Mouse (Mus musculus): ENCODE measurements around the gene Erbb2. TPM values are rescaled to one million over a fixed set of nuclear protein-coding genes. Genes with fewer than 3 reads are reported as not detected.

Erbb2 gene
- polyA plus RNA-seq, 1 experiment from 2014 or later, result 41.4 TPM

DNA sequence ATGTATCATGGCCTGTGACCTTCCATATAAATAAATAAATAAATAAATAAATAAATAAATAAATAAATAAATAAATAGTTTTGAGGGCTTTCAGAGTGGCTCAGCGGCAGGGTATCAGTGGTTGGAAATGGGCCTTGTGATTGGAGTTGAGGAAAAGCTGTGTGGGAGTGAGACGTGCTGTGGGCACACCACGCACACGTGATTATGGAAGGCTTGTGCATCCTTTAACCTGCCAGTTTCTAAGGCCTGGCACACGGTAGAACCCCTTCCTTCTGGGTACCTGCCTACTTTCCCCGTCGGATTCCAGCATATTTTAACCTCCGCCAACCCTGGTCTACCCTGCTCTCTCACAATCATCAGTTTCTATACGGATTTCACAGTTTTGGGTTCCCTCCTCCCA is 44.7 kb downstream of the Erbb2 start:
- peaks cover 23% of the 10 kb centered on the region for H3K27me3 ChIP-seq (ENCODE audit: control insufficient read depth, insufficient read depth, low read depth, low read length)
- H3K9ac ChIP-seq (ENCODE audit: low read length), result peak overlapping the region; percentile 71; the same call in 1 of the 2 replicates
- peak overlapping the region; percentile 66 for H3K4me3 ChIP-seq (ENCODE audit: low read length)
- peak overlapping the region; percentile 57; the same call in 1 of the 2 replicates for H3K27ac ChIP-seq (ENCODE audit: low read length)
- peaks cover 6% of the 10 kb centered on the region for H3K36me3 ChIP-seq (ENCODE audit: control insufficient read depth, insufficient read depth, low read length)
- no peak; the same call in 1 of the 2 replicates for ATAC-seq (ENCODE audit: low read depth)
- no peaks in the 10 kb centered on the region for H3K9me3 ChIP-seq (ENCODE audit: control insufficient read depth, low read length)
- H3K4me2 ChIP-seq (ENCODE audit: low read depth, low read length), result peak overlapping the region; percentile 86
- H3K4me1 ChIP-seq (replicated peaks; ENCODE audit: control insufficient read depth, insufficient read depth, low read length), result peaks cover 6% of the 10 kb centered on the region; the same call in 1 of the 2 replicates
- WGBS, result 20% methylated on average over 9 of the region's 9 CpGs

DNA sequence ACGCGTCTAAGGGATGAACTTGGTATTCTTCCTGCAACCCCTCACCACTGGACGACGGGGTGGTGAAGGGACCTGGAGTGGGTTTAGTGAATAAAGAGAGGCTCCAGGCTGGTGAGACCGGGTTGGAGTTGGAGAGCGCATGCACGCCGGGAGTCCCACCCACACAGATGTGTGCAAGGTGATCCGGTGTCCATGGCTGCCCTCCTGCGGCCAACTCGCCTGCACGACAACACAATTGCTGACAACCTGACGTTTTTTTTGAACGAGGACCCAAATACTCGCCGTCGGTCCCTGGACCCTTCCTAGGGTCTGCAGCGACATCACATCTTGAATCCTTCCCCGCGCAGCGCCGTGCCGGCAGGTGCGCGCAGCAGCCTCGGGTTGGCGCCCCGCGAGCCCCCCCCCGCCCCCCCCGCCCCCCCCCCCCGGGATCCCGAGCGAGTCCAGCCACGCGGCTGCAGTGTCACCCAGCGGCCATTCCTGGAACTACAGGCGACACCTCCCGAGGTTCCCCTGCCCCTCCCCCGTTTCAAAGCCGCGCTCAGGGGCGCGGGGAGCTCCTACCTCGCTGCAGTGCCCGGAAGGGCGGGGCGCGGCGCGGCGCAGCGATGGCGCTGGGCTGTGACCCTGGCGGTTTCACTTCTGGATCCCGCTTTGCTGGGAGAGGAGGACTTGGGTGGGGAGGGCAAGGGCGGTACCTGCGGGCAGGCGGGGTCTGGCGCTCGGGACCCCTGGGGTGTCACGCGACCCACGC is 45.3 kb downstream of the Erbb2 start:
- peak overlapping the region; percentile 66 for H3K4me3 ChIP-seq (ENCODE audit: low read length)
- H3K9ac ChIP-seq (ENCODE audit: low read length), result peak overlapping the region; percentile 71
- peak overlapping the region; percentile 57; the same call in 1 of the 2 replicates for H3K27ac ChIP-seq (ENCODE audit: low read length)
- ATAC-seq (ENCODE audit: low read depth), result peak; percentile 87
- under 1% methylated on average over 52 of the region's 64 CpGs for WGBS
- H3K9me3 ChIP-seq (ENCODE audit: control insufficient read depth, low read length), result no peaks in the 10 kb centered on the region
- peaks cover 6% of the 10 kb centered on the region for H3K36me3 ChIP-seq (ENCODE audit: control insufficient read depth, insufficient read depth, low read length)
- H3K4me2 ChIP-seq (ENCODE audit: low read depth, low read length), result peak overlapping the region; percentile 86
- H3K4me1 ChIP-seq (replicated peaks; ENCODE audit: control insufficient read depth, insufficient read depth, low read length), result peaks cover 6% of the 10 kb centered on the region; the same call in 1 of the 2 replicates
- H3K27me3 ChIP-seq (ENCODE audit: control insufficient read depth, insufficient read depth, low read depth, low read length), result peaks cover 23% of the 10 kb centered on the region

DNA sequence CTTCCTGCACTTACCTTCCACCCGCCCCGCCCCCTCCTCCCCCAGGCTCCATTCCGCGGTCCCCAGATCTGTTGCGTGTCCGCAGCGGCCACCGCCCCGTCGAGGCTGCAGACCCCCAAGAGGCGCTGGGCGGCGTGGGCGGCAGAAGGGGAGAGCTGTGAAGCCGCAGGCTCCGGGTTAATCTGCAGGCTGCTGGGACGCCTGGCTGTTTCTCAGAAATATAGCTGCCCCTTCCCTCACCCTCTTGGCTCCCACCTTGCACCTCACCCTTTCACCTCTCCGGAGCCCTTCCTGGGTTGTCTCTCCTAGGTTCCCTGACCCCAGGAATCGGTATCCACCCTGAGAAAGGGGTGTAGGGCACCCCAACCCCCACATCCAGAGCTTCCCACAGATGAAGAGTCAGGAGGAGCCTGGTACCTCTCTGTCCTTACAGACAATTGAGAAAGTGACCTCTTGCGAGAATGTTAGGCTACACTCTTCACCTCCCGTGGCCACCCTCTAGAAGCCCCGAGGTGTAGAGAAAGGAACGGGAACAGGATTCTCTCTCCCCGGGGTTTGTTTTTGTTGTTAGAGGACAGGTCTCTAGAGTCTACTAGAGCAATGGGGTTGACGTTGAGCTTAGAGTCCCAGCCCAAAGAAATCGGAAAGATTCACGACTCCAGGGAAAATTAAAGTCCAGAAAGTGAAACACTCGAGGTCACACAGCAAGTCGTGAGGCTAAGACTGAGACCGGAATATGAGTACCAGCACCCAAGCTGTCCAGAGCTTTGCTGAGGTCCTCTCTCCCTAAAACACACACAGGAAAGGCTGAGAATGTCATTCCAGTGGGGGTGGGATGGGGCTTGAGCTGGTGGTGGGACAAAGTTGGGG is 46.1 kb downstream of the Erbb2 start:
- H3K27ac ChIP-seq (ENCODE audit: low read length), result no peak overlapping the region
- peaks cover 6% of the 10 kb centered on the region; the same call in 1 of the 2 replicates for H3K4me1 ChIP-seq (replicated peaks; ENCODE audit: control insufficient read depth, insufficient read depth, low read length)
- ATAC-seq (ENCODE audit: low read depth), result no peak; the same call in none of the 2 replicates
- peak overlapping the region; percentile 86 for H3K4me2 ChIP-seq (ENCODE audit: low read depth, low read length)
- WGBS, result 3% methylated on average over 28 of the region's 30 CpGs
- peak overlapping the region; percentile 71 for H3K9ac ChIP-seq (ENCODE audit: low read length)
- H3K9me3 ChIP-seq (ENCODE audit: control insufficient read depth, low read length), result no peaks in the 10 kb centered on the region
- peak overlapping the region; percentile 66 for H3K4me3 ChIP-seq (ENCODE audit: low read length)
- H3K27me3 ChIP-seq (ENCODE audit: control insufficient read depth, insufficient read depth, low read depth, low read length), result peaks cover 23% of the 10 kb centered on the region
- peaks cover 4% of the 10 kb centered on the region for H3K36me3 ChIP-seq (ENCODE audit: control insufficient read depth, insufficient read depth, low read length)

DNA sequence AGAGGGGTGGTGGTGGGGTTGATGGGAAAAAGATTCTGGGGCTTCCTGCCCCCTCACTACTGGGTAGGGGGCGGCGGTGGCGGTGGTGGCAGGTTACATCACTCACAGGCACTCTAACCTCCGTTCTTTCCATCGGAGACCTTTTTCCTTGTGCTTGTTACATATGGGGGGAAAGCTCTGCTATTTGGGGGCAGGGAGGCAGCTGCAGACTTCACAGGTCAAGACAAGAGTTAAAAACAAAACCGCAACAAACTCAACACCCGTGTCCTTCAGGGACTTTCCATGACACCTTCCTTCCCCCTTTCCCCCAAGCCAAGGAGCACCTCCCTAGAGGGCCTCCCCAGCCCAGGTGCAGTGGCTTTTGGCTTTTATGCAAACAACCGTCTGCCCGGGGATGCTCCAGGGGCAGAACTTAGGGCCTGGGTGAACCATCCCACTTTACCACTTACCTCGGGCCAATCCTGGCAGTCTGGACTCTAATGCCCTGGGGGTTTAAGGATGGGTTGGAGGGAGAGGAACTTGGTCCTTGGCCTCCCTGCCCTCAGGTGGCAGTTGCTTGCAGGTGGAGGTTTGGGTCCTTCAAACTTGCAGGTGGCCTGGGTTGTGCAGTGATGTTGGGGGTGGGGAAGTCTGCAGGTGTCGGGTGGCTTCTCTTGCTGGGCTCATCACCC is 46.9 kb downstream of the Erbb2 start:
- no peak overlapping the region for H3K27ac ChIP-seq (ENCODE audit: low read length)
- peaks cover 4% of the 10 kb centered on the region for H3K36me3 ChIP-seq (ENCODE audit: control insufficient read depth, insufficient read depth, low read length)
- H3K4me3 ChIP-seq (ENCODE audit: low read length), result no peak overlapping the region
- 9% methylated on average over 11 of the region's 11 CpGs for WGBS
- H3K4me2 ChIP-seq (ENCODE audit: low read depth, low read length), result no peak overlapping the region
- no peak for ATAC-seq (ENCODE audit: low read depth)
- H3K9ac ChIP-seq (ENCODE audit: low read length), result no peak overlapping the region
- peaks cover 6% of the 10 kb centered on the region; the same call in 1 of the 2 replicates for H3K4me1 ChIP-seq (replicated peaks; ENCODE audit: control insufficient read depth, insufficient read depth, low read length)
- H3K27me3 ChIP-seq (ENCODE audit: control insufficient read depth, insufficient read depth, low read depth, low read length), result peaks cover 23% of the 10 kb centered on the region
- H3K9me3 ChIP-seq (ENCODE audit: control insufficient read depth, low read length), result no peaks in the 10 kb centered on the region

DNA sequence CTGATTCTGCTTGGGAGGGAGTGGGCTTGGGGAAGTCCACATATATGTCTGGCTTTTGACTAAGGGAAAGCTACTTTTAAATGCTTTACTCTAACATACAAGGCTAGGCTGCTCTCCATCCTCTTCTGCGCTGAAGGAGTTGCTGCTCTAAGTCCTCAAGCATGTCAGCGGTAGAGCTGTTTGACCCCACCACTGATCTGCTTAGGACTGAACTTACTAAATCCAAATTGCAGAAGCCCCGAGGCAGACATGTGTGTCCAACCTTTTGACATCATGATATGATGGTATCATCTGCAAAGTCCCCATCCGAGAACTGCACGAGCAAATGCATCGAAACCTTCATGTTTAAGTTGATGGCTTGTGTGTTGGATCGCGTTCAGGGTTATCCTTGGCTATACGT is 47.6 kb downstream of the Erbb2 start:
- WGBS, result 78% methylated on average over 9 of the region's 9 CpGs
- Histone ChIP-seq H3K4me2 (ENCODE audit: low read depth, low read length) (no peak overlapping the region), H3K27me3 (ENCODE audit: control insufficient read depth, insufficient read depth, low read depth, low read length) (peaks cover 23% of the 10 kb centered on the region), H3K36me3 (ENCODE audit: control insufficient read depth, insufficient read depth, low read length) (peaks cover 4% of the 10 kb centered on the region), H3K4me3 (ENCODE audit: low read length) (no peak overlapping the region), H3K4me1 (replicated peaks; ENCODE audit: control insufficient read depth, insufficient read depth, low read length) (peaks cover 6% of the 10 kb centered on the region; the same call in 1 of the 2 replicates), H3K9me3 (ENCODE audit: control insufficient read depth, low read length) (no peaks in the 10 kb centered on the region), H3K9ac (ENCODE audit: low read length) (no peak overlapping the region), H3K27ac (ENCODE audit: low read length) (no peak overlapping the region)
- ATAC-seq (ENCODE audit: low read depth), result no peak

DNA sequence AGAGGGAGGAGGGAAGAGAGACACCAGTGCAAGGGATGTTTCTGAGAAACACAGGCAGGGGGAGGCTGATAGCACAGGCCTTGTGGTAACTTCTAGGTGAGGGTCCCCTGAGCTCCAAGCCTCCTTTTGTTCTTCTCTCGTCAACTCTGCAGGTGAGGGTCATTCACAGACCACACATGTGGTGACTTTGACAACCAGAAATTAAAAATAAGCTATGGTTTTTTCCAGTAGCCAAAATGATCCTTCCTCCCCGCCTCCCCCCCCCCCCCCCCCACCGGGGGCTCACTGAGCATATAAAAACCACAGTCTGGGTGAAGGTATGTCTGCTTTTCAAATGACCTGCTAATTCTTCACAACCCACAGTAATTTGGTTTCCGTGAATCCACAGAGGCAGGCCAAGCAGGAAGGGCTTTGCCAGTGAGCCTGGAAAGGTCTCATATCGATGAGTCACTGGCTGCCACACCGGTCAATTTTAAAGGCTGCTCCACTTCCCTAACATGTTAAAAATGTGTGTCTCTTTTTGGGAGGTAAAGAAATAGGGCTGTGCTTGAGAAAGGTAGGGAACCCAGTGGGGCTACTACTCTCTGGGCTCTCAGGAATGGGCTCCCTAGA is 48.9 kb downstream of the Erbb2 start:
- H3K27ac ChIP-seq (ENCODE audit: low read length), result no peak overlapping the region
- peaks cover 23% of the 10 kb centered on the region for H3K27me3 ChIP-seq (ENCODE audit: control insufficient read depth, insufficient read depth, low read depth, low read length)
- H3K36me3 ChIP-seq (ENCODE audit: control insufficient read depth, insufficient read depth, low read length), result no peaks in the 10 kb centered on the region
- H3K9ac ChIP-seq (ENCODE audit: low read length), result no peak overlapping the region
- no peak overlapping the region for H3K4me2 ChIP-seq (ENCODE audit: low read depth, low read length)
- 53% methylated on average over 6 of the region's 6 CpGs for WGBS
- H3K4me3 ChIP-seq (ENCODE audit: low read length), result no peak overlapping the region
- ATAC-seq (ENCODE audit: low read depth), result no peak
- no peaks in the 10 kb centered on the region for H3K9me3 ChIP-seq (ENCODE audit: control insufficient read depth, low read length)
- H3K4me1 ChIP-seq (replicated peaks; ENCODE audit: control insufficient read depth, insufficient read depth, low read length), result peaks cover 6% of the 10 kb centered on the region; the same call in 1 of the 2 replicates

DNA sequence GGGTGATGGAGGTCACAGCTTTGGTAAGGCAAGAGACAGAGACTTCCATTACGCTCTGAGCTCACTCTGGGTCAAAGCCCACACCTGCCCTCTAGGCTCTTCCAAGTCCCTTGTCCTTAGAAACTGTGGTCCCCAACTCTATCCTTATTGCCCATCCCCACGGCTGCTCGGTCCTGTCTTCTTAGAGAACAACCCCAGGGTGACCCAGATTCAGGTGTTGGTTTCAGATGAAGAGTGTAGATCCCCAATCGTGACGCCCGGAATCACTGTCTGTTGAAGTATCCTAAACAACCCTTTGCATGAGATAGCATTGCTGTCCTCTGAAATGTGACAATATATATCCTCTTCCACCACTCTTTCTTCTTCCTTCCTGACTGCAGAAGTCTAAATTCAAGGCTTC is 50.0 kb downstream of the Erbb2 start:
- ATAC-seq (ENCODE audit: low read depth), result no peak
- H3K27me3 ChIP-seq (ENCODE audit: control insufficient read depth, insufficient read depth, low read depth, low read length), result peaks cover 23% of the 10 kb centered on the region
- no peak overlapping the region for H3K4me2 ChIP-seq (ENCODE audit: low read depth, low read length)
- 82% methylated on average over 6 of the region's 6 CpGs for WGBS
- no peaks in the 10 kb centered on the region for H3K36me3 ChIP-seq (ENCODE audit: control insufficient read depth, insufficient read depth, low read length)
- H3K4me3 ChIP-seq (ENCODE audit: low read length), result no peak overlapping the region
- no peak overlapping the region for H3K9ac ChIP-seq (ENCODE audit: low read length)
- H3K4me1 ChIP-seq (replicated peaks; ENCODE audit: control insufficient read depth, insufficient read depth, low read length), result peaks cover 3% of the 10 kb centered on the region; the same call in 1 of the 2 replicates
- no peaks in the 10 kb centered on the region for H3K9me3 ChIP-seq (ENCODE audit: control insufficient read depth, low read length)
- no peak overlapping the region for H3K27ac ChIP-seq (ENCODE audit: low read length)

DNA sequence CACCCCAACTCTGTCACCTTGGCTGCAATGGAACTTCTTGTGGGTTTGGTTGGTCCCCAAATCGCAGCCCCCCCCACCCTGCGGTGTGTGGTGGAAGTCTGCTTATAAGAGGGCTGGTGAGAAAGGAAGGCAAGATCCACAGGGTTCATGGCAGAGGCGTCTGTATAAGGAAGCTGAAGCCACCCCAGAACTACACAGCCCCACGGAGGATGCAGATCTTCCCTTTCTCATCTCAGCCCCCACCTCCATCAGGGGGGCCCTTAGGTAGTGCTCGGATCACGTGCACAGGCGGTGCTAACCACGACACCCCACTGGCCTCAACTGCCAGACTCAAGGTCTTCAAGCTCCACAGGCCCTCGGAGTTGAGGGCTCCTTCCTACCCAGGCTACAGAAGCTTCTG is 51.6 kb downstream of the Erbb2 start:
- Histone ChIP-seq H3K36me3 (ENCODE audit: control insufficient read depth, insufficient read depth, low read length) (no peaks in the 10 kb centered on the region), H3K9ac (ENCODE audit: low read length) (no peak overlapping the region), H3K9me3 (ENCODE audit: control insufficient read depth, low read length) (no peaks in the 10 kb centered on the region), H3K27me3 (ENCODE audit: control insufficient read depth, insufficient read depth, low read depth, low read length) (peaks cover 13% of the 10 kb centered on the region), H3K4me1 (replicated peaks; ENCODE audit: control insufficient read depth, insufficient read depth, low read length) (no peaks in the 10 kb centered on the region), H3K4me2 (ENCODE audit: low read depth, low read length) (no peak overlapping the region), H3K27ac (ENCODE audit: low read length) (no peak overlapping the region), H3K4me3 (ENCODE audit: low read length) (no peak overlapping the region)
- 84% methylated on average over 9 of the region's 9 CpGs for WGBS
- no peak for ATAC-seq (ENCODE audit: low read depth)

All from lung, embryonic 16.5 days (tissue).